Mouse (Mus musculus): ENCODE data around the gene Vipr1.

Vipr1 gene

DNA sequence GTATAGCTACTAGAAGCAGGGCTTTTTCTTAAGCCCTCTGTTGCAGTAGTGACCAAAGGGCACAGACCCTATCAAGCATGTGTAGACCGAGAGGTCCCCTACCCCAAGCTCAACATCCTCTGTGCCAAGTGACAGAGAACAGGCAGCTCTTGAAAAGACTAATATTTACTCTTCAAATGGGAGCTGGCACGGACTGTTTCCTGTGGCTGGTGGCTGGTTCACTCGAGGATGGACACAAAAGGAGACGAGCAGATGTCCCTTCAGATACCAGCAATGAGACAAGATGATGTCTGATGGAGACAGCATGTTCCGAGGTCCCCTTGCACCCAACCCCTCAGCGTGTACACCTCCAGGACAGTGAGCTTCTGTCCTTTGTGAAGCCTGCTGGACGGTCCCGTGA lies 35.0 kb downstream of the Vipr1 start:
- no peak for DNase-seq (ENCODE audit: low spot score in 2 of 2)

DNA sequence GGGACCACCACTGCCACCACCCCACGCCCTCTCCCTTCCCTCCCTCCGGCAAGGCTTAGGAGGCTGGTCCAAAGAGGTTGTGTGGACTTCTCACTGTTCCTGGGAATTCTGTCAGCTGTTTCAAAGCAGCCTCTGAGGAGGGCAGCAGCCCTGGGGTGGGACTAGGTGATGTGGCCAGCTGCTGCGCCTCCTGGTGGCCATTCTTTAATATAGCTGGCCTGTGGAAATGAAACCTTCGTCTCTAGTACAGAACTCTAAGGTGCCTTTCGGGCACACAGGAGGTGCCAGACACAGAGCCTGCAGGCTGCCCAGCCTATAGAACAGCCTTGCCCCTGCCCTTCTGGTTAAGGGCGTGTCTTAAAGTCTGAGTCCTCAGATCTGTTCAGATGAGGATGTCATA lies 37.0 kb downstream of the Vipr1 start:
- peak in 1 of 2 experiments; percentile 27 for DNase-seq (ENCODE audit: low spot score in 2 of 2)

DNA sequence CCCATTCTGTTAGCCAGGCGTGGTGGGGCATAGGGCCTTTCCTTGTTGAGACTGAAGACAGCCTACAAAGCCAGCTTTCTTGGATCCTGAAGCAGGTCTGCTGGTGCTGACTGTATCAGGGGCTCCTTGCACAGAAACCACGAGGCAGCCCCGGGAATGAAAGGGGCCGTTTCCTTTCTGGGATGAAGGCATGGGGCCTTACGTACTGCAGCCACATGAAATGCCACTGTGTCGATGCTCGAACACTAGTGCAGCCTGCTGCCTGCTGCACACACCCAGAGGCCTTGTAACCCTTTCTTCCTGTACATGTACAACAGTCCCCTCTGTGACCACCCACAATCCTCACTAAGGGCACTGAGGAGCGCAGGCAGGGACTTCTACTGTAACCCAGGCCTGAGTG lies 38.7 kb downstream of the Vipr1 start:
- no peak for DNase-seq (ENCODE audit: low spot score in 2 of 2)

DNA sequence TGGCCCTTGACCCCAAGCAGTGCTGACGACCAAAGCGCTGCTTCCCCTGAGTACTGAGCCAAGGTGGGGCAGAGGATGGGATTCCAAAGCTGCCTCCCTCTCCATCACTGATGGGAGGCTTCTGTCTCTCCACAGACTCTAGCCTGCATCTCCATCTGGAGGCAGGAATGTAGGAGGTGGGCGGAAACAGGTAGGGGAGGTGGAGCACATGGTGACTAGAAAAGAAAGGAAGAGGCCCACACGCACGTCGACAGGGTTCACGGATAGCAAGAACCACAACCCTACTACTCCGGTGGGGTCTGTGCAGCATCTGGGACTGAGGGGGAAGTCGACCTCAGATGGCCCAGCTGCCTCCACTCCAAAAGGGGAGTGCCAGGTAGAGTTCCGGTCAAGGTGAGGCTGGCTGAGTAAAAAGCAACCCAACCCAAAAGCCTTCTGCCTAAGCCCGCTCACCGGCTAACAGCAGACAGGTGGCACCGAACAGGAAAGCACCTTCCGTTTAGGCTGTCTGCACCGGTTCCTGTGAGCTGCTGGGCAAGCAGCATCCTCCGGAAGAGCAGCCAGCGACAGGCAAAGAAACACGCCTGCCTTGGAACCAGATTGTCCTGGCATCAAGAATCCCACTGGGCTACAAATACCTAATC lies 39.6 kb downstream of the Vipr1 start:
- no peak for DNase-seq (ENCODE audit: low spot score in 2 of 2)

DNA sequence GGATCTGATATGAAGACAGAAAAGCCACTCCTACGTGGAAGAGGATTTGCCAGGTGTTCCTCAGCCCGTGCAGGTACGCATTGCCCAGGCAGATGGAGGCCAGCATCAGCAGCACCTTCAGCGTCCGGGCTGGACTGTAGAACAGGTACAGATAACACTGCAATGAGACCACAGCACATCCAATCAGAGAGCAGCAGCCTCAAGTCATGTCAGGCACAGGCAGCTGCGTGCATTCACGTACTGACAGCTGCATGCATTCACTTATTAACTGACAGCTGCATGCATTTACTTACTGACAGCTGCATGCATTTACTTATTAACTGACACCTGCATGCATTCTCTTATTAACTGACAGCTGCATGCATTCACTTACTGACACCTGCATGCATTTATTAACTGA lies 42.2 kb downstream of the Vipr1 start:
- no peak for DNase-seq (ENCODE audit: low spot score in 2 of 2)

DNA sequence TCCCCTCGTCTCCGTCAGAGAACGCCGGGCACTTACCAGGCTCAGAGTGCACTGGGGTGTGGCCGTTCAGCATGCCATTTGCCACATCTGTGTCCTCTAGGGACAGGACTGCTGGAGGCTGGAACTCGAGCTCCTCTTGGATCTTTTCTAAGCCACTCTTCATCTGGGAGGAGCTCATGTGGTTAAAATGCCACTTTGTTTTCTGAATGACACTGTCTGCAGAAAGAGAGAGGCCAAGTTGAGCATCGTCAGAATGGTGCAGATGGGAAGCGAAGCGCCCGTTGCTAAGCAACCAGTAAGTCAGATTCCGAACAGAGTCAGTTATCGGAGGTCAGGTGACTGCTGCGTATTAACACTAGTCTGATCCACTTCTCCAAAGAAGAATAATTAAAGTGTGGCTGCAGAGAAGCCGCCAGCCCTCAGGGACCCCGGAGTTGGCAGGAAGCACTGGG lies 47.7 kb downstream of the Vipr1 start:
- DNase-seq (ENCODE audit: low spot score in 2 of 2) = no peak

DNA sequence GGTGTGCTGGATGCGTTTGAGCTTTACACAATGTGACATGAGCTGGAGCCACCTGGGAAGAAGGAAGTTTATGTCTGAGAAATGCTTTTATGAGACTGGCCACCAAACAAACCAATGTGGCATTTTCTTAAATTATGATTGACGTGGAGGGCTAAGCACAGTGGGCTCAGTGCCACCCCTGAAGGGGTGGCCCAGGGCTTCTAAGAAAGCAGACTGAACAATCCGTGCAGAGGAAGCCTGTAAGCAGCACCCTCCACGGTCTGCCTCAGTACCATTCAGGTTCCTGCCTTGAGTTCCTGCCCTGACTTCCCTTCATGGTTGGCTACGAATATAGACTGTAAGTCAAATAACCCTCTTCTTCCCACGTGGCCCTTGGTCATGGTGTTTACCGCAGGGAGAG lies 48.2 kb downstream of the Vipr1 start:
- no peak for DNase-seq (ENCODE audit: low spot score in 2 of 2)

DNA sequence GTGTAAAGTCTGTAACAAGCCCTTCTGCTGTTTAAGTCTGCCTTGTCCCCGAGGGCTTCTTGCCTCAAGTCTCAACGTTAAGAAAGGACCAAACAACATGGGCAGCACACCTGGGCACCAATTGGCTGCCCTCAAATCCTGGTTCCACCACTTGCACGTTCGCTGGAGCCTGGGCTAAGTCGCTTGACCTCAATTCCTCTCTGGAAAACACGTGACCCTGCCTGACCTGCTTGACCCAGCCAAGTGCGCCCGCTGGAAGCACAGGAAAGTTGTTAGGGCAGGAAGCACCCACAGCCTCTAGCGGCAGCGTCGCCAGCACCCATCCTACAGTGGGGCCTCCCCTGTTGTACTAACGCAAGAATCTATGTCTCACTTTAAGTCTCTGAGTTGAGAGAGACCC lies 52.2 kb downstream of the Vipr1 start:
- no peak for DNase-seq (ENCODE audit: low spot score in 2 of 2)

DNA sequence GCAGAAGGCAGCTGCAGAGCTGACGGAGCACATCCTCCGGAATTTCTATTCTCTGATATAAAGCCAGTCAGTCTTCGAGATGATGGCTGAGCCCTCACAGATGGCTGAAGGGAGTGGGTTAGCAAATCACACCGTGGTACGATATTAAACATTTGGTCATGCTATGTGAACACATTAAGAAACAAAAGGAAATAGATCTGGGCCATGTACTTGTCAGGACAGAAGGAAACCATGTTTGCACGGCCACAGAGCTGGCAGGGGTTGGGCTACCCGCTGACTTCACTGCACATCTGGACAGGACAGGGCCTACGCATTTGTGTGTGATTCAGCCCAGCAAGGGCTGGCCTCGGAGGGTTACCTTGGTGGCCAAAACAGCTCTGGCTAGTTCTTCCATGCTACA lies 54.1 kb downstream of the Vipr1 start:
- no peak for DNase-seq (ENCODE audit: low spot score in 2 of 2)

DNA sequence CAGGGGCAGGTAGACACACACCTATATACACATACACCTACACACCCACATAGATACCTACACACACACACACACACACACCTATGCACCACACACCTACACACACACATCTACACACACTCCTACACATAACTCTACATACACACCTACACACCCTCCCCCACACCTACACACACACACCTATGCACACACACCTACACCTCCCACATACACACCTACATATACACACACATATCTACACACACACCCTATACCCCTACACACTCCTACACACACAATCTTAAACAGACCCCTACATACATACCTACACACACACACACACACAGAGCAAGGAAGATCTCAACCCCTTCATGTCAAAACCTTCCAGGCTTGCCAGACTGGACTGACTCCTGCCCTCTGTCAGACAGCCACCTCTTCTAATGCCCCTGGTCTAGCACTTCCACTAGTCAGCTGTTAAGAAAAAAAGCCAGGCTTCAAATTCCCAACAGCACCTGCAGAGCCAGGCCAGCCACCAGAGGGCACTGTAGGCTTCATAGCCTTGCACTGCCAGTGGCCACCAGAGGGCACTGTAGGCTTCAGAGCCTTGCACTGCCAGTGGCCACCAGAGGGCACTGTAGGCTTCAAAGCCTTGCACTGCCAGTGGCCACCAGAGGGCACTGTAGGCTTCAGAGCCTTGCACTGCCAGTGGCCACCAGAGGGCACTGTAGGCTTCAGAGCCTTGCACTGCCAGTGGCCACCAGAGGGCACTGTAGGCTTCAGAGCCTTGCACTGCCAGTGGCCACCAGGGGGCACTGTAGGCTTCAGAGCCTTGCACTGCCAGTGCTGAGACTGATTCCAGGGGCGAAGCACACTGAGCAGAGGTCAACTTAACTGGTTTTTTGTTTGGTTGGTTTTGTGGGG lies 54.9 kb downstream of the Vipr1 start:
- peak in 1 of 2 experiments; percentile 54 for DNase-seq (ENCODE audit: low spot score in 2 of 2)

DNA sequence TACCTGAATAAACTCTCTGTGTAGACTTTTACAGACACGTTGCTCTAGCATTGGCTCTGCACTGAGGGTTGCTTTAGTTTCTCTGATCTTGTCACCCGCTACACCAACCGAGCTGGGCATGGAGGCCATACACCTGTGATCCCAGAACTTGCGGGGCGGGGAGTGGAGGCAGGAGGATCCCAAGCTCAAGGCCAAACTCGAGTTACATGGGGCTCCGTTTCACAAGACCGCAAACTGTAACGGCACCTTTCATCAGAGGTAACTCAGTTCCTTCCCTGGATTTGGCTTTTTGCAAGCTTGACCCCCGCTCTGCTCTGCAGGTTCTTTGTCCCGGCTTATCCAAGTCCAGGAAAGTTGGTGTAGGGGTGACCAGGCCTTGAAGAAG lies 61.7 kb downstream of the Vipr1 start:
- DNase-seq (ENCODE audit: low spot score in 2 of 2) = no peak

DNA sequence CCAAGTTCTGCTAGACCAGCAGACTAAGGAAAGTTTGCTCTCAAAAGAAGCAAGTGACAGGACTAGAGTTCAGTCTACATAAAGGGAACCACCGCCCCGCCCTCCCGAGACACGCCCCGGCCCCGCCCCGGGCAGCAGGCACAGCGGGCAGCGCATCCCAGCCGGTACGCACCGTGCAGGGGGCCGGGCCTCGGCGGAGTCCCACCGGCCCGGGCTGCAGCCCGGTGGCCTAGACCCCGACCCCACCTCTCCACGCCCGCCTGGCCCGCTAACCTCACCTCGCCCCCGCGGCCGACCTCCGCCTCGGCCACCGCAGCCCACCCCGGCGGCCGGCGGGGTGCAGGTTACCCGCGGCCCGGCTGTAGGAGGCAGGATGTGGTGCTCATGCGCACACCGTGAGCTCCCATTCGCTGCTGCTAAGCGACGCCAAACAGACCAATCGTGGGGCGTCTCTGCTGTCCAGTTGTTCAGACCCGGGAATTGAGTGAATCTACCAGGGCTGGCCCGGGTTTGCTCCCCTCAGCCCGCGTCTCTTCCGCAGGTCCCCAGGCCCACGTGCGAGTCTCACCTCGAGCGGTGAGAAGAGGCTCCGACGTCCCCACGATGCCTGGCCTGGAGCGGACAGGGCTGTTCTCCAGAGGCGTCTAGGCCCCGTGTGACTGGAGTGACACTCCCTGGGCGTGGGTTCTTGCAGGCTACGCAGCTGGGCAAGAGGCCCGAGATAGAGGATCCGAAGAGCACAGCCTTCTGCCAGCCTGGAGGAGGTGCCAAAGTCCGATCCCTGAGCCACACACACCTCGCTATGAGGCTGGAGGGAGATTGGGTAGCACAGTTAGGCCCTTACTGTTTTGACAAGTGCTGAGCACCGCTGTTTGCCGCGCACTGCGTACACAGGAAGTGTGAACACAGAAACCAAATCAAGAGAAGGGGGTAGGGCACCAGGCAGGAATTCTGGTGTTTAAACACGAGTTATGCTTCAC lies 62.4 kb downstream of the Vipr1 start, which contains the start of gene Sec22c:
TSS of gene Sec22c (minus strand) at position 845 of the 980 bp plus-strand sequence.
- DNase-seq (ENCODE audit: low spot score in 2 of 2) = peak; percentile 88 to 89

DNA sequence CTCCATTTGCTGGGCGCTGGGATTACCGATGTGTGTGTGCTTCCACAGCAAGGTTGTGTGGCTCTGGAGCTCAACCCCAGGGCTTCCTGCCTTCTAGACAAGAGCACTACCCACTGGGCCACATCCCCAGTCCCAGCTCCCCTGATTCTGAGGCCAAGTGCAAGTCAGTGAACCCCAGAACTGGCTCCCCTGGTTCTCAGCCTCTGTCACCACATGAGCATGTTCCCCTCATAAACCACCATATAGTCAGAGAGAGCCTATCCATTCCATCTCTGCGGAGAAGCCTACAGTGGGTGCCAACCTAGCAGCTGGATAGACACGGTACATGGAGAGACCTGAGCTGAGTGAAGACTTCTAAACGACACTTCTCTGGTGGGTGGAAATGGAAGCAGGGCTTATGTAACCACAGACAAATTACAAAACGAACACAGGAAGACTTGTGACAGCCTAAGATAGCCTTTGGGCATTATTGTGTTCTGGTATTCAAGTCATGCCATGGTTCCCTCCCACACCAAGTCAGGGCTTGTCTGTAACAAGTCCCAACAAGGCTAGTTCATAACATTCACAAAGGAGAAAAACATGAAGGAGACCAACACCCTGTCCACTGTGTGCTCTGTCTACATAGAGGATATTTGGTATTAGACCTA lies 63.6 kb downstream of the Vipr1 start:
- no peak for DNase-seq (ENCODE audit: low spot score in 2 of 2)

DNA sequence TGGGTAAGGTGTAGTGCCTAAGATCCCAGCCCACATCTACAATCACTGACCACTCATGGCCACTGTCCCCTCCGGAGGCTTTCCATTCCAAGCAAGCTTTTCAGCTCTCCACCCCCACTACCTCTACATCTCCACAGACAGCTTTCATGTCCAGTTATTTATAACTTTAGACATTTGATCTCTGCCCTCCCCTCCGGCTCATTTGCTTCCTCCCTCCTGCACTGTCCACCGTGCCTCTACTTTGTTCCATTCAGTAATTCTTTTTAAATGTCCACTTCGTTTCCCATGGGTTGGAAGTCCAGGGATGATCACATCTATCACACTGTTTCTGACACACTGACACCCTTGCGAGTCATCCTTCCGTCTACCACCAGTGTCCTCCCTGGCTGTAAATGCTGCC lies 65.3 kb downstream of the Vipr1 start:
- no peak for DNase-seq (ENCODE audit: low spot score in 2 of 2)

DNA sequence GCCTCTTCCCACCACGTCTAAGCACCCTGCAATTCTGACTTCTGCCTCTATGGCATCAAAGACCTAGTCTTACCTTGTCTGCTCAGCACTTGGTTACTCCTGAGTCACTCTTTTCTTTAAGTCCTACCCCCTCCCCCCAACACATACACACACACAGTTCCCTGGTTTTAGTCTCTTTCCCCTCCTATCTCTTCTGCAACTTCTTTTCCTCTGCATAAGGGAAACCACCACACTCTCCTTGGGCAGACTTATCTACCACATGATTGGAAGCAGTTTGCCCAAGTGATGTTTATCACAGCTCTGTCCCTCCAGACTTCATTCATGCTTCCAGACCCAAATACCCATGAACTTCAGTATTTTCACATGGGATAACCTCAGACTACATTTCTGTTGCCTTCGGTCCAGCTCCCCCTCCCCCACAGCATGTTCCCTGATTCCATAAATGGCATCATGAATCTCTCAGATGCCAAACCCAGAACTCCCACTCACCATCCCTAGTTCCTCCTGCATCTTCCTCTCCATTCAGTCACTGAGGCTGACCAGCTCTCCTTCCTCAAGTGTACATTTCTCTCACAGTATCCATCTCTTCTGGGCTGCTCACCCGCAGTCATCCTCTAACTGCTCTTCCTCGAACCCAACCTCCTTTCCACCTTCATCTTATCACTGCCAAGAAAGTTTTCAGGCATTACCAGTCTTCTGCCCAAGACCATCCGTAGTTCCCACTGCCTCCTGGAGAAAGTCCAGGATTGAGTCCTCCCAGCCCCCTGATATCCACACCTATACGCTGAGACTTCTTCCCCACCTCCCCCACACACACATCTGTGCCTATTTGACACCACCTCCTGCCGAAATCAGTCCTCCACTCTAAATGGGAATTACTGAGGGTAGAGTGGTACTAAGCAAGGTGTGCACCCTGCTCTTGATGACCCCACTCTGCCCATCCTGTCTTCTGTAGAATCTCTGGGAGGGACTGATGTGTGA lies 66.3 kb downstream of the Vipr1 start:
- no peak for DNase-seq (ENCODE audit: low spot score in 2 of 2)

DNA sequence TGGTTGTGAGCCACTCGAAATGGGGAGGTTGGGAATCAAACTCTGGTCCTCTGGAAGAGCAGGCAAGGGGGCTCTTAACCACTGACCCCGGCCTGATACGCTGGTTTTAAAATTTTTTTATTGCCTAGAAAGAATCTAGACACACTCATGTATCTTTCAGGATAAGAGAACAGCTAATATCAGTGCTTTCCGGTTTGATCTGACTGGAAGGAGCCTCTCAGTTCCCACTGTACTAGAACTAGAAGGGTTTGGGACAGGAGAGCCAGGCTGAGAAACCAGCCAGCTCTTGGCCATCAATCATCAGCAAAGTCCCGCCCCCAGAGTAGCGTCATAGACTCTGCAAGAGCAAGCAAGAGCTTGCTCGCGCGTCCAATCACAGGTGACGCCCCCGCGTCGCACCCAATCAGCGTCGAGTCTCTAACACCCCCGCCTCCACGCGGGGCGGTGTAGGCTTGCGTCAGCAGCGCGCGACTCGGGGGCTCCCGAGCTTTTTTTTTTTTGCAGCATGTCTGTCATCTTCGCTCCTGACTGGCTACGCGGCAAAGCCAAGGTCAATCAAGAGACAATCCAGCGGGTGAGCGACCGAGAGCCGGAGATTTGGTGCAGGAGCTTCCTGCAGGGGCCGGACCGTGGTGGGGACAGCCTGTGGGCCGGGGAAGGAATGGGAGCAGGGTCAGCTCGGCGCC lies 67.5 kb downstream of the Vipr1 start, which contains the start of gene Ss18l2:
TSS of gene Ss18l2 (plus strand) at position 432 of the 686 bp plus-strand sequence.
- DNase-seq (ENCODE audit: low spot score in 2 of 2) = peak; percentile 97 to 98

DNA sequence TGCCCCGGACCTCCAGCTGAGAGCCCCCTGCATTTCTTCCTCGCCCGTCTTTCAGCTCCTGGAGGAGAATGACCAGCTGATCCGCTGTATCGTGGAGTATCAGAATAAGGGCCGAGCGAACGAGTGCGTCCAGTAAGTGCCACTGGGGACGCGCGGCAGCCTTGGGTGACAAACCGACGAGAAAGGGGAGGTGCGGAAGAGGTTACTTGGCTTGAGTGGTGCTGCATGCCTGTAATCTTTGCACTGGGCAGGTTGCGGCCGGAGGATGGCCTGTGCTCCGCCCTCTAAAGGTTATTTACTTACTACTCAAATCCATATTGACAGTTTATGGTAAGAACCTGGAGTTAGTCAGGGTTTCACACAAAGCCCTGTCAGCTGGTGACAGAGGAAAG lies 68.1 kb downstream of the Vipr1 start:
- DNase-seq (ENCODE audit: low spot score in 2 of 2) = peak in 1 of 2 experiments; percentile 40

DNA sequence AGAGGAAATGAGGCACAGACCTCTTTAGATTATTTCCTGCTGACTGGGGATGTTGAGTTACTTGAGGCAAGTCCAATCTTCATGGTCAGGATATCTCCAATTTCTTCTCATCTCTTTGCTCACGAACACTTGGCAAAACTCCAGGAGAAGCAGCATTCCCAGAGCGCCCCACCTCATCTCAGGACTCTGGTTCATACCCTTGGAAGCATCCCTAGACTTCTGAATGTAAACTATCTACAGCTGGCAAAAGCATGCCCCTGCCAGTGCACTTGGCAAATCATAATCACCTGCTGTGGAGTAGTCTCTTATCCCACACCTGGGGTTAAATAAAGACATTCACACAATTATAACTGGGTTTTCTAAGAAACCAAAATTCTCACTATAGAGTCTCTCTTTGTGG lies 74.5 kb downstream of the Vipr1 start:
- DNase-seq (ENCODE audit: low spot score in 2 of 2) = no peak

DNA sequence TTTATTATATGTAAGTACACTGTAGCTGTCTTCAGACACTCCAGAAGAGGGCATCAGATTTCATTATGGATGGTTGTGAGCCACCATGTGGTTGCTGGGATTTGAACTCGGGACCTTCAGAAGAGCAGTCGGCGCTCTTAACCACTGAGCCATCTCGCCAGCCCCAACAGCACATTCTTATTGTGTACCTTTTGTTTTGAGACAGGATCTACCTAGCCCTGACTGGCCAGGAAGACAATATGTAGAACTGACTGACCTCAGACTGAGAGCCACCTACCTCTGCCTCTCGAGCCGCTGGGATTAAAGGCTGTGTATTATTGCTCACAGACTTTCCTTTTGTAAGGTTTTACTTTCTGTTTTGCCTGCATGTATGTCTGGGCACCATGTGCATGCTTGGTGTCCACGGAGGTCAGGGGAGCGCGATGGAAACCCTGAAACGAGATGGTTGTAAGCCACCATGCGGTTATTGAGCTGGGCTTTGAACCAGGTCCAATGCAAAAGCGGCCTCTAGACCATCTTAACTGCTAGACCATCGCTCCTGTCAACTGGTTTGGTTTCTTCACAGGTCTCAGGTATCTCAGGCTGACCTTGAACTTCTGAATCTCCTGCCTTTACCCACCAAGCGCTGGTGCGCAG lies 75.7 kb downstream of the Vipr1 start:
- DNase-seq (ENCODE audit: low spot score in 2 of 2) = no peak

All from urinary bladder, postnatal 36 days (tissue).